Mouse (Mus musculus) adrenal gland, postnatal 36 days (tissue): Measurements from ENCODE around the gene Syt6. TPM values are rescaled to one million over a fixed set of nuclear protein-coding genes. Genes with fewer than 3 reads are reported as not detected.
"Not testable (repeated sequence)": the region's sequence is repeated elsewhere in the genome, so short reads cannot be mapped to it uniquely, and the experiment has no call there.

Experiments used
- DNase-seq, 2 experiments: peaks; one replicate each; pipeline ENCODE4 v3.0.0; 2021; ENCODE audit warnings: mixed read lengths in 1 of 2
- total RNA-seq, 2 experiments: library from RNA; stranded (reverse); gene quantifications; 2 replicates each; pipeline ENCODE4 v1.2.3; 2021

Gene Syt6
- total RNA-seq, 2 experiments from 2014 or later = not detected

- DNase-seq = peak; percentile 43 to 55
These were observed 26.0 kb downstream of the Syt6 start for GRCm38 (mm10) chr3:103601011-103601410.

DNA sequence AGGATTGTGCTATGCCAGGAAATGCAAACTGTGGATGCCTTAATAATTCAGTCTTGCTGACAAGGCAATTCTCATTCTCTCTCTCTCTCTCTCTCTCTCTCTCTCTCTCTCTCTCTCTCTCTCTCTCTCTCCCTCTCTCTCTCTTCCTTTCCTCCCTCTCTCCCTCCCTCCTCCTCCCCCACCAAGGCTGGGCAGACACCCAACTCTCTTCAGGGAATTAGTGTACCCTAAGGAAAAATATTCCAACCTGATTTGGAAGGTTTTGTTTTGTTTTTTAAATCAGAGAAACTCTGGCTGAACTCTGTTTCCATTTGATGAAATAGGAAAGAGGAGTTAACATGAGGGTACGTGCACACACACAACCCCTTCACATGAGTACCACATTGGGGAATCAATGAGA lies 26.5 kb downstream of the Syt6 start:
- no peak for DNase-seq

GRCm38 (mm10) chr3:103606045-103606597 lies 31.1 kb downstream of the Syt6 start:
- no peak for DNase-seq

DNA sequence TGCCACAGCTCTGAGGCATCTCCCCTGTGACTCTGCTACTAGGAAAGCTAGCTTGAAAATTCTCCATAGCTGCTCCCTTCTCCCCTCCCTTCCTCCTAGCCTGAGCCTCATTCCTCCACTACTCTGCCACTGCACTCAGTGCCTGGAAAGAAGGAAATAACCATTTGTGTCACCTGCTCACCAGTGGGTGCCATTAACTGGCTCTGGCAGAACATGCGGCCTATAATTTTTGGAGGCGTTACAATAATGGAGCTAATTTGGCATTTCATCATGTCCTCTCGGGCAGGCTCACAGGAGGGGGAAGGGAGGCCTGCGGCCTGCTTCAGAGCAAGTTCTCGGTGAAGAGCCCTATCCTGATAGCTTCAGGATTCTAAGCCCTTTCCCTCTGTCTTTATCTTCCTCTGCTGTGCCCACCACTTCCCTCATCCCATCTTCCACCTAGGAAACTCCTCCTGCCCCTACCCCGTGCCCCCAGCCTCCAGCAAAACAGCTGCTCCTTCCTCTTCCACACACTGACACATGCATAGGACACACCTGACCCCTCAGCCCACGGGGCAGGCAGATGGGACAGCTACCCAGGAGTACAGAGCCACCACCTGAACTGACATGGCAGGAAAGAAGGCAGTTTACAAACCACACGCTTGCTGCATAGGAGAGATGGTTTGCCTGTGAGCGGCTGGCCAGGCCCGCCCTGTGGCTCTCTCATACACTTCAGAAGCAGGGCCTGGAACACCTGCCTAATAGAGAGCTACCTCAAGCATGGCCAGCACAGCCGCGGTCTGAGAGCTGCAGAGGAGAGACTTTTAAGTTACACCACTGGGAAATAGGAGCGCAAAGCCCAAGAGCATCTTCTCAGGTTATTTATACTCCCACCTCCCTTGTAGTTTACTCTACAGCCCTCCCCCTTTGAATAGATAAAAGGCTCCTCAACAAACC lies 31.9 kb downstream of the Syt6 start:
- no peak for DNase-seq

- DNase-seq = no peak
These were observed 35.2 kb downstream of the Syt6 start for GRCm38 (mm10) chr3:103610231-103610630.

DNA sequence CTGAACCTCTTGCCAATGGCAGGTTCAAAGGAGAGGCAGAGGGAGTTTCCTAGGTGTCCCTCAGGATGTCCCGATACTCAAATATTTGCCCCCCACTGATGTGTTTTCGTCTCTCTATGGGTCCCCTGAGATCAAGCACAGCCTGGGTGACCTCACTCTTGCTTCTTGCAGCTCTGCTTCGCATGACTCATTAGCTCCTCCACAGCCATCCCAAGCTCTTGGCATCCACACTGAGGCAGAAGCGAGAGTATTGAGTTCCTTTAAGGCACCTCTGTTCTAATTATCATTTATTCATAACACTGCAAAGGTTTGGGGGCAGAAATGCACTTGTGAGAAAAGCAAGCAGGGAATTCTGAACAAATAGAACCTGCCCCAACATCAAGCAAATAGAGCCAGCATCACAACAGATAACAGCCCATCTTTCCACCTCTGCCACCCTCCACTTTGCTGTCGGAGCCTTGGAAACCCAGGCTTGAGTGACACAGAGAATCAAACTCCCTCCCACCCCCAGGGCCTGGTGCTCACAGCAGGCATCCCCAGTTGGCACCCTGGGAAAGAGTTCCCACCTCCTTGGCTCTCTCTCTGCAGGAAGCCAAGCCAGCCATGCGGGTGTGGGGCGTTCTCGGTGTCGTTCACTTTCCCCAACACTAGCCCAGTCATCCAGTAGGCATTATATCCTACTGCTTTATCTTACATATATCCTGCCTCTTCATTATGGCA lies 37.8 kb downstream of the Syt6 start:
- DNase-seq = no peak

DNA sequence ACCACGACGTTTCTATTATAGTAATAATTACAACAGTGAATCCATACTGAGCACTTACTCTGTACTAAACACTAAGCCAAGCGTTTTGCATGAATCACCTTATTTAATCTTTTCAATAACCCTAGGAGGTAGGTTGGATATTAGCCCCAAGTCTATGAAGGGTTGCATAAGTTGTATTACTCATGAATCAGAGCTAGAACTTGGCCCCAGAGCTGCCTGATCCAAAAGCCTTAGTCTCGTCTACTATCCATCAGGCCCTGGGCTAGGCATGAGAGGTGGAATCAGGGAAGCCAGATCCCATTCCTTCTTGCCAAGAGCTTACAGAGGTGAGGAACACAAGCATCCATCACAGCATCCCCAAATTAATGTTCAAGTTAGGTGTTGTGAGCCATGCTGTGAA lies 40.6 kb downstream of the Syt6 start:
- DNase-seq = no peak

DNA sequence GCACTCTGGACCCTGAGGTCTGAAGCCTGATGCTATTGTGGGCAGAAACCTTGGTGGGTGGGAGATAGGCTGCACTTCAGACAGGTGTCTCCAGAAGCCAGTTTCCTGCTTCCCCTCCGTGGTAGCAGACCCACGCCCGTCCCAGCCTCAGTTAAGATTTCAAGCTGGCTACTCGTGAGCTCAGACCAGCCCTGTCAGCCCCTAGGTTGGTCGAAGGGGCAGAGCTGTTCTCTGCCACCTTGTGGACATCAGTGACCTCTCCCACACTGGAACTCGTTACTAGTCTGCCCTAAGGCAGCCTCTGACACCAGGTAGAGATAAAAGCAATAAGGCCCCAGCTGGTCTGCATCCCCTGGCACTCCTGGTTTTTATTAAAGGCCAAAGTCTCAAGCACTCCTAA lies 42.0 kb downstream of the Syt6 start:
- DNase-seq = no peak

GRCm38 (mm10) chr3:103620101-103620500 lies 45.1 kb downstream of the Syt6 start:
- no peak for DNase-seq

DNA sequence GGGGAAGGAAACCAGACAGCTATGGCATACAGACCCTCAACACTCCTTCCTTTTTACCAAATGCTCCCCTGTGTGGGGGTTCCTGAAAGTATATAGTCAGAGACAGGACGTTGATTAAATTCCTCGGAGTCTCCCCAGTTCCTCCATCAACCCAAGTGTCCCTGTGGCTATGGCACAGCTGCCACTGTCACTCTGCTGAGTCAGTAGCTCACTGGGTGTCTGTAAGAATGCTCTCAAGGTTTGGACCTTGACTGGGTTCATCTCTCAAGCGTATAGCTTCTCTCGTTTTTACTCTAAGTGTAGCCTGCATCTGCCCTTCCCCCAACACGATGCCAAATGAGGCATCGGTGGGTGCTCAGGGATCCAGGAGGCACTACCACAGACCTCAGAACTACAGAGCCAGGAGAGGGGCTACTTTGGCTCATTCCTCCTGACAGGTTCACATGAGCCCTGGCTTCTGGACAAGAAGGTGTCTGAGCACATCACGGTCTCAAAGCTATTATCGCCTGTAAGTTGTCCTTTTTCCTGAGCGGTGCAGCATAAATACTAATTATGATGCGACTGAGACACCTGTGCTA lies 49.0 kb downstream of the Syt6 start:
- DNase-seq = peak in 1 of 2 experiments; percentile 8

DNA sequence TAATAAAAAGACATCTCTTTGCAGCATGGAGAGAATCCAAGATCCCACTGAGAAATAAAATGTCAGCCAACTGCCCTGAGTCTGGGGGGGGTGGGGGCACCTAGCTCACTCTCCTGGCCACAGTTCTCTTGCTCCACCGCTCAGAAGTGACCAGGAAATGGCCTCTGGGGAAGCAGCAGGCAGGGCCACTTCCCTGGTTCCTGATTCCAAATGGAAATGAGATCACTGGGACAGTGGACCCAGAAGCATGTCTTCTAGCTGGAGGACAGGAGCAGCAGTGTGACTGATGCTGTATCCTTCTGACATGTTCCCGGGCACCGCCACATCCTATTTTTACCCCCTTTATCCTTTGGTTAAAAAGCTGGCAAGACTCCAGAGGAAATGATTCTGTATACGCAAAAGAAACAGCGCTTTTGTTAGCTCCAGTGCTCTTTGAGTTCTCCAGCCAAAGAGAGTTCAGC lies 49.6 kb downstream of the Syt6 start:
- DNase-seq = no peak

GRCm38 (mm10) chr3:103625169-103625568 lies 50.1 kb downstream of the Syt6 start:
- no peak for DNase-seq

DNA sequence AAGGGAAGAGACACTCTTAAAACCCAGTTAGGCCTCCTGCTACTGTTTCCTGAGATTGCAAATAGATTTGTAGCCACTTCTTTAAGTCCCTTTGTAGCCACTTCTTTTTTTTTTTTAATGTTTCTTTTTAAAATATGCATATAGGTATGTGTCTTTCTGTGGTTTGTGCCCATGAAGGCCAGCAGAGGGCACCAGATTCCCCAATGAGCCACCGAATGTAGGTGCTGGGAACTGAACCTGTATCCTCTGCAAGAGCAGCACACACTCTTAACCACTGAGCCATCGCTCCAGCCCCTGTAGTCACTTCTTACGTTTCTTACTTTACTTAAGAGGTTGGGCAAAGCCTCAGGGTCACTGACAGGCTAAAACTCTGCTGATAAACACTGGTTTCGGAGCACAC lies 51.5 kb downstream of the Syt6 start:
- no peak for DNase-seq

- no peak for DNase-seq
These were observed 52.6 kb downstream of the Syt6 start for GRCm38 (mm10) chr3:103627661-103628060.

DNA sequence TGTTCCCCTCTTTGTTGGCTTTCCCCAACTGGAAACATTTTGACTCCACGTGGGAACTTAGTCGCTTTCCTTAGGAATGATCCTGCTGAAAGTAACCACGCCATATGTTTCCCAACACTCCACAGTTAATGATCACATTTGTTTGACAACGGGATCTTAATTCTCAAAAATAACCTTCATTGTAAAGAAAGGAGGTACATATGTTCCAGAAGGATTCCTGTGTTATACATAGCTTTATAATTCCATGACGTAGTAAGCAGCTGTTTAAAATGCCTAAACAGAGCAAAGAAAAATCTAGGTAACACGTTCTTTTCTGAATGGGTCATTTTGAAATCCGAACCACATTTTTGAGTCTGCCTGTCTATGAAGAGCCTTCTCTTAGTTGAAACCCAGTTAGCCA lies 58.1 kb downstream of the Syt6 start:
- no peak for DNase-seq

DNA sequence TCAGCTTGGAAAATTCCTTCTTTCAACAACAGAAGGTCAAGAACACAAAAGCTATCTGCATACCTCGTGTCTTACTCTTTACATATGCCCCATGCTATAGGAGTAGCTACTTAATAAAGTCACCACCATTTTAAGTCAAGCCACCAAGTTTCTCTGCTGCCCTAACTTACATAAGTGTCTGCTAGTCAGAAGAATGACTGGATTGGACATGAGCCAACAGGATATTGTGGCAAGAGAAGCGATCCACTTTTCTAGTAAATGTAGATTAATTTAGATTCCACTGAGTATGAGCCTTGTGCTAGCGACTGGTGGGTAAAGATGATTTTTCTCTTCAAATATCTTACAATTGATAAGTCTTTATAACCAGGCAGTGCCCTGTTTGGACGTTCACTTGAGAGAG lies 58.8 kb downstream of the Syt6 start:
- no peak for DNase-seq

DNA sequence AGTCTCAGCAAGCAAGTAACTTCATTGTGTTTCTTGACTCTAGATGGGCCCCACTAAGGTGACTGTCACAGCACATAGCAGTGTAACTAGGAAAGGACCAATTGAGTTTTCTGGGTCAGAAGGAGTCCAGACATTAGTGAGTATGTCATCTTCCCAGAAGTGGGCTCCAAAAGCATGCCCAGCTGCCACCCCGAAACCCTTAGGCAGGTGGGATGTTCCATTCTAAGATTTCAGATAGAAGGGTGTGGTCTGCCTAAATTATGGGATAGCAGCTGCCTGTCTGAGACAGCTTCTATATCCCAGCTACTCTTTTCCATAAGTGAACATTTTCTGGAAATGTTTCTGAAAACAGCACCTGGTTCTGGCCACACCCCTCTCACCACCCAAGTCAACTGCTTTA lies 59.2 kb downstream of the Syt6 start:
- DNase-seq = no peak

GRCm38 (mm10) chr3:103637641-103638040 lies 62.6 kb downstream of the Syt6 start:
- no peak for DNase-seq

DNA sequence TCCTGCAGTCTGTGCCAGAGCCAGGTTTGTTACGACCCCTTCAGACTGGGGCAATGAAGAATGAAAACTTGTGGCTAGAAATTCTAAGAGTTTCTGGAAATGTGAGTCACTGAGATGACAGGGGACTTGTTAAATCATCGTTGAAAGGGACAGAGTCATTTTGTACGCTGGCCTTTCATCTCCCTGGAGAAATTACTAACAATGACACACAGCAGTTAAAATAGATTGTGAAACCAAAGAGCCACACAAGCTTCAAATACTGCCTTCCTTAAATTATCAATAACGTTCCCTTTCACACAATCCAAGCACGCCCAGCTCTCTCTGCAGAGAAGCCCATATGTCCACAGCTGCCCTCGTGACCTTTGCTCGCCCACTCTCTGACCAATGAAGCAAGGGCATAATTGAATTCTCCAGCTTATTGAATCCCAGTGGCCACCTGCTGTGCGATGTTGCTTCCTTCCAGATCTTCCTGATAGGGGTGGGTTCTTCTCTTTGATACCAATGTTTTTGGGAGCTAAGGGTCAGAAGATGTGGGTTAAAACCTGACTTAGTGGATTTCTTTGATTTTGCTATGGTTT lies 65.3 kb downstream of the Syt6 start:
- no peak for DNase-seq

DNA sequence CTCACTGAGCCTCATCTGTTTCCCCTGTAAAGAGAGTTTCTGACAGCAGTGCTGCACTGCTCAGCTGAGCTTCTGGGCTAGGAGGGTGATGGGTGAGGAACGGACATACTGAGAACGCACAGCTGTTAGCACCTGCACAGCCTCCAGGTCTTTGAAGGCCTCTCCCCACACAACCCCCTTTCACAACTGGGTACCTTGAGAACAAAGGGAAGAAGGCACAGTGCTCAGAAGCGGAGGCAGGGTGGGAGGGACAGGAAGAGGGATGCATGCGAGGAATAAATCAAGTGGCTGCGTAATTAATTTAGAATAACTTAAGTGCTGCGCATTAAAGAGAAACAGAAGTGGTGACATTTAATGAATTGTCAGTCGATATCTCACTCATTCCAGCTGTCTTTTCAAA lies 66.3 kb downstream of the Syt6 start:
- no peak for DNase-seq

DNA sequence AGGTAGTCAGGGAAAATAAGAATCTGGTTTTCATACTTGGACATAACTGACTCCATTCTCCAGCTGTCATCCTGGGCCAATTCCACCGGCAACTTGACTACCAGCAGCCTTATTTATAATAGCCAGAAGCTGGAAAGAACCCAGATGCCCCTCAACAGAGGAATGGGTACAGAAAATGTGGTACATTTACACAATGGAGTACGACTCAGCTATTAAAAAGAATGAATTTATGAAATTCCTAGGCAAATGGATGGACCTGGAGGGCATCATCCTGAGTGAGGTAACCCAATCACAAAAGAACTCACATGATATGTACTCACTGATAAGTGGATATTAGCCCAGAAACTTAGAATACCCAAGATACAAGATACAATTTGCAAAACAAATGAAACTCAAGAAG lies 70.9 kb downstream of the Syt6 start, which contains the start of gene Atg4a-ps:
Gene Atg4a-ps (minus strand): TSS at position 101 of the 400 bp plus-strand sequence.
- not testable (repeated sequence) for DNase-seq
